Mouse (Mus musculus): Measurements from ENCODE around the gene Mrps18b. TPM values are rescaled to one million over a fixed set of nuclear protein-coding genes. Genes with fewer than 3 reads are reported as not detected.

The Mrps18b gene
- polyA plus RNA-seq (2014; fragmentation: Illumina TruSeq; extraction: RNeasy Lipid Tissue Mini Kit (QIAGEN cat#74804); ENCODE audit: low read depth, low replicate concordance), result 11.0 TPM

DNA sequence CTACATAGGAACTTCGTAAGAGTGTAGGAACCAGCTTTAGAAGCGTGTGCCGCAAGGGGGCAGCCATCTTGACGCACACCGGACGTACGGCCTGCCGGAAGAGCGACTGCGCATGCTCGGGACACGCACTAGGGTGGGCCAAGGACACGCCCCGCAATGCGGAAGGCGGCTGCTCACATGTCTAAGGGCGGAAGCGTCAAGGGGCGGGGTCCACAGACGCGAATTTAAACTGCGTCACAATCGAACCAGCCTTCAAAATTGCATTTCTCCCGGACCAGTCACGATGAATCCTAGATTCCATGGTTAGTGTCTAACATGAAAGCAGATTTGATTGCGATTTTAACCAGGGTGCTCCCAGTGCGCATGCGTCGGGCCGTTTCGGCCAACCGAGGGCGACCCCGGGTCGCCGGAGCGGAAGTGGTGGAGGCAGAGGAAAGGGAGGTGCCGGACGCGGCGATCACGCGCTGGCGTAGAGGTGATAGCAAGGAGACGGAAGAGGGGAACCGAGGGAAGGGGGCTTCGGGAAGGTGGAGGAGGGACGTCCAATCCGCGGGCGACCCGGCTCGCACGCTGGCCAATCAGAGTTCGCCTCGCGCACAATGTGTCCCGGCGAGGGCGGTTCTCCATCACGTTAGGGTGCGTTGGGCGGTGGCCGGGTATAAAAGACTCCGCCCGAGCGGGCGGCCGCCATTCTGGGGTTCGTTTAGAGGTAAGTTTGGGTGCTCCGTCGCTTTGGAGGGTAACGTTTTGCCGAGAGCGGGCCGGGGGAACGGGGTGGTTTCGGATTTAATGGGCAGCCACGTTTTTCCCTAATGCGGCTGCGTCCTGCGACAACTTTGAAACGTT is at the start of gene Mrps18b, which contains the start of gene Ppp1r10:
Gene Mrps18b, minus strand, starts transcription at position 93 of the 846 bp plus-strand sequence.
Gene Ppp1r10, plus strand, starts transcription at position 138 of the 846 bp plus-strand sequence.

DNA sequence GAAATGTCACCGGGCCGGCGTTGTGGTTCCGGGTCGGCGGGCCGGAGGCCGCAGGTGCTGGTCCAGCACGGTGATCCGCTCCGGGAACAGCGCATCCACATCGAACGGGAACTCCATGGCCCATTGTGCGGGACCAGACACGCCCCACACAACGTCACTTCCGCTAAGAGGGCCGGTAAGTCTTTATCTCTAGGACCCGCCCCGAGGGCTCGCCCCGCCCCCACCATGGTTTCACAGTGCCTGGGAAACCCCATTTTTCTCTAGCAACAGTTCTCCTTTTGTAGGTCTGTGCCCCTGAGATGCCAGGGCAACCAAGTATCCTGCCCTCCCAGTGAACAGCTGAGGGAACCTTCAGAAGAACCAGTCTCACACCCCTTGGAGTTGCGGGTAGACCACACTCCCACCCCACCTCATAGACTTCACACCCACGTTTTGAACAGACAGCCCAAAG is 6.2 kb downstream of the Mrps18b start, which contains the start of gene Atat1:
Gene Atat1, minus strand, starts transcription at position 157 of the 451 bp plus-strand sequence.

DNA sequence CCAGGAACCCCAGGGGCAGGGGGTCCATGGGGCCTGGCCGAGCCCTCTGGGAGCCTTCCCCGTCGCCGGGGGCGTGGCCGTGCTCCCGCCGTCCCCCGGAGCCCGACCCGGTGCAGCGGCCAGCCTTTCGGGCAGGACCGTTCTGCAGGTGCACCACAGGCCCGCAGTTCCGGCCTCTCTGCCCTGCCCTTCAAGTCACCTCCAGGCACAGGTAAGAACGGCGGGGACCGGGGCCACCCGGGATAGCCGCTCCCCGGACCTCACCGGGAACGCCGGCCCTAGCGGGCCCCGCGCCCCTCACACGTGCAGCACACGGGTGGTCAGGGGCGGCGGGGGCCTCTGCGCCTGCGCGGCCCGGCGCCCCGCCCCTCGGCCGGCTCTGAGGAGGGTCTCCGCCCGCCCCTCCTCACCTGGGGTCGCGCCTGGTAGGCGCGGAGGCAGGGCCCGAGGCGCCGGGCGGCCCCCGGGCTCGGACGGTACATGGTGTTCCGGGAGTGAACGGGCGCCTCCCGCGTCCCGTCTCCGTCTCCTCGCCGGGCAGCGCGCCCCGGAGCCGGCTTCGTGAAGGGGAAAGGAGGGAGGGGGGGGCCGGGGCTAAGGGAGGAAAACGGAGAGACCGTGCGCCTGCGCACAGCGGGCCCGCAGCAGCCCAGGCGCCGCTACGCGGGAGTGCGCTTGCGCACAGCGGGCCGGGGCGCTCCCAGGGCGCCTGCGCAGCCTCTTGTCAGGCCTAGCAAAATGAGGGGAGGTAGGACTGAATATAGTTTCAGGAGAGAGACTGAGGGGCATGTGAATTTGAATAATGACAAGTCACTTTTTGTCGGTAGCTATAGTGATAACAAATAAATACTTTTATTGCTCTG is 19.2 kb downstream of the Mrps18b start, which contains the start of gene 2310061I04Rik:
Gene 2310061I04Rik, minus strand, starts transcription at position 651 of the 863 bp plus-strand sequence.

DNA sequence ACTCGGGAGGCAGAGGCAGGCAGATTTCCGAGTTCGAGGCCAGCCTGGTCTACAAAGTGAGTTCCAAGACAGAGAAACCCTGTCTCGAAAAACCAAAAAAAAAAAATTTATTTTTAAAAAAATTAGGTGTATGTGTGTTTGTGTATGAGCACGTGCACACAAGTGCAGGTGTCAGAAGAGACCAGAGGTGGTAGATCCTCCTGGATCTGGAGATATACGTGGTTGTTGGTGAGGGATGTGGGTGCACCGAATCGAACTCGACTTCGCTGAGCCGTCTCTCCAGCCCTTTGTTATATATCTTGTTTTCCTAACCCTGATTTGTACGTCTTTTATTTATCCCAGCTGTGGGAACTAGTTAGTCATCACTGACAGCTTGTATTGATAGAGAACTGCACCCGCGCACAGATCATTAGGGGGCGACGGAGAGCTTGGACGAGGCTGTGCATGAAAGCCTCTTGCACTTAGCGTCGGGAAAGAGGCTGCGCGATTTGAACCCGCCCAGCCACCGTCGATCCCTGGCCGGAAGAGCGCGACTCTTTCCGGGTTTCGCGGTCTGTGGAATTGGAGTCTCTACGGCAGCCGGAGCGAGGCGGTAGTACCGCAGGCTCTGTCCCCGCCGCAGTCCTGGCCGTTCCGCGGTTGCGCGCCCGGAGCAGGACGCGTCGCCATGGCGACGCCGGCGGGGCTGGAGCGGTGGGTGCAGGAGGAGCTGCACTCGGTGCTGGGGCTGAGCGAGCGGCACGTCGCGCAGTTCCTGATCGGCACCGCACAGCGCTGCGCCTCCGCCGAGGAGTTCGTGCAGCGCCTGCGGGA is 36.7 kb downstream of the Mrps18b start, which contains the start of gene Dhx16:
Gene Dhx16, plus strand, starts transcription at position 575 of the 813 bp plus-strand sequence.

DNA sequence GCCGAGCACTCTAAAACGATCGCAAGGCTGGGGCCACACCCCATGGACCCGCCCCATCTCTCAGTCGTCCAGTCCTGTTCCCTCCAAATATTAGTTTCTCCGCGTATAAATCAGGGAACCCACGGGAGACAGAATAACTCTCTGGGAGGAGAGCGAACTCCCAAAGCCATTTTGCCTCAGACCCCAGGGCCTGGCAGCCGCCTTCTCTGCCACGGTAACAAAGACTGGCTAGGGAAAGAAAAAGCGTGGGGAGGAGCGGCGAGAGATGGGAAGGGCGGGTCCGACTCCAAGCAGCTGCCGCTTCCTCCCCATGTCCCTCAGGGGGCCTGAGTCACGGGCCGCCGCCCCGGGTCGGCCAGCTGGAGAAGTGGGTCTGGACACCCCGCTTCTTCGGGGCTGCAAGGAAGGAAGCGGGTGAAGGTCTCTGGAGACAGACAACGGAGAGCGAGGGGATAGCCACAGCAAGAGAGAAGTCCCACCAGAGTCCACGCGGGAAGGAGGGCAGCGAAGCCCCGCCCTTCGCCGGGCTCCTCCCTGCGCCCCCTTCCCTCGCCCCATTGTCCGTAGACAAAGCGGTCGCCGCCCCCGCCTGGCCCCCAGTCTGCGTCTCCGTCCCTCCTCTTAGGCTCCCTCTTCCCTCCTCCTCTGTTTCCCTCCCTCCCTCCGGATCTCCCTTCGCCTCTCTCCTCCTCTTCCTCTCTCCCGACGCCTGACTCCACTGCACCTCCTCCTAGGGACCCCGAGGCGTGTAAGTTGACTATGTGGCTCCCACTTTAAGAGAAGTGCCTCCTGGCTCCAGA is 50.5 kb downstream of the Mrps18b start, which contains the start of gene Ppp1r18:
Gene Ppp1r18, plus strand, starts transcription at position 113 of the 800 bp plus-strand sequence.

DNA sequence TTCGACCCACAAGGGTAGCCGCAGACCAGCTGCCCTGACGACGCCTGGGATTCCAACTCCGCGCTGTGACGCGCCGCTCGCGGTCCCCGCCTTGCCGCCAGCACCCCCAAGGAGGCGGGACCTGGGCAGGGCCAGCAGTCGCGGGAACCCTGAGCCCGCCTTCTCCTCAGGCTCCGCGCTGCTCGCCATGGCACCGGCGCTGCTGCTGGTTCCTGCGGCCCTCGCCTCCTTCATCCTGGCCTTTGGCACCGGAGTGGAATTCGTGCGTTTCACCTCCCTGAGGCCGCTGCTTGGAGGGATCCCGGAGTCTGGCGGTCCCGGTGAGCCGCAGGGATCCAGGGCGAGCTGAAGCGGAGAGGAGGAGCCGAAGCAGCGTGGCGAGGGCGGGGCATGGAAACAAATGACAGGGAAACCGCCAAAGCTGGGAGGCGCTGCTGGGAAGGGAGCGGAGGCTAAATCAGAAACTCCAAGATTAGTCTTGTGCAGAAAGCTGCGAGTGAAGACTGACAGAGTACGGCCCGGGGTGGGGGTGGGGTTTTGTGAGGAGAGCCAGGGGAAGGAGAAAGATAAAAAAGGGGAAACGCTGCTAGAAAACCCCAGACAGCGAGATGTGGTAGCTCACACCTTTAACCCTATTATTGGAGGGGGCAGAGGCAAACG is 54.9 kb downstream of the Mrps18b start, which contains the start of gene Nrm:
Gene Nrm, plus strand, starts transcription at position 121 of the 660 bp plus-strand sequence.

Other genes starting within 250 kb of the Mrps18b start
- gene Vars2, start 248.8 kb downstream of the Mrps18b start, polyA plus RNA-seq (2014; fragmentation: Illumina TruSeq; extraction: RNeasy Lipid Tissue Mini Kit (QIAGEN cat#74804); ENCODE audit: low read depth, low replicate concordance), result 0.28 TPM
- 2.5 TPM for gene Gtf2h4, start 242.7 kb downstream of the Mrps18b start, polyA plus RNA-seq (2014; fragmentation: Illumina TruSeq; extraction: RNeasy Lipid Tissue Mini Kit (QIAGEN cat#74804); ENCODE audit: low read depth, low replicate concordance)
- gene Ddr1, start 211.8 kb downstream of the Mrps18b start, polyA plus RNA-seq (2014; fragmentation: Illumina TruSeq; extraction: RNeasy Lipid Tissue Mini Kit (QIAGEN cat#74804); ENCODE audit: low read depth, low replicate concordance), result 7.5 TPM
- gene Ier3, start 94.7 kb downstream of the Mrps18b start, polyA plus RNA-seq (2014; fragmentation: Illumina TruSeq; extraction: RNeasy Lipid Tissue Mini Kit (QIAGEN cat#74804); ENCODE audit: low read depth, low replicate concordance), result 3.5 TPM
- 8.4 TPM for gene Flot1, start 93.2 kb downstream of the Mrps18b start, polyA plus RNA-seq (2014; fragmentation: Illumina TruSeq; extraction: RNeasy Lipid Tissue Mini Kit (QIAGEN cat#74804); ENCODE audit: low read depth, low replicate concordance)
- gene Tubb5, start 78.1 kb downstream of the Mrps18b start, polyA plus RNA-seq (2014; fragmentation: Illumina TruSeq; extraction: RNeasy Lipid Tissue Mini Kit (QIAGEN cat#74804); ENCODE audit: low read depth, low replicate concordance), result 32.5 TPM
- gene Mdc1, start 74.9 kb downstream of the Mrps18b start, polyA plus RNA-seq (2014; fragmentation: Illumina TruSeq; extraction: RNeasy Lipid Tissue Mini Kit (QIAGEN cat#74804); ENCODE audit: low read depth, low replicate concordance), result 12.7 TPM
- gene Nrm, start 55.1 kb downstream of the Mrps18b start, polyA plus RNA-seq (2014; fragmentation: Illumina TruSeq; extraction: RNeasy Lipid Tissue Mini Kit (QIAGEN cat#74804); ENCODE audit: low read depth, low replicate concordance), result 3.1 TPM
- 1.8 TPM for gene Ppp1r18, start 50.8 kb downstream of the Mrps18b start, polyA plus RNA-seq (2014; fragmentation: Illumina TruSeq; extraction: RNeasy Lipid Tissue Mini Kit (QIAGEN cat#74804); ENCODE audit: low read depth, low replicate concordance)
- 32.7 TPM for gene Dhx16, start 36.6 kb downstream of the Mrps18b start, polyA plus RNA-seq (2014; fragmentation: Illumina TruSeq; extraction: RNeasy Lipid Tissue Mini Kit (QIAGEN cat#74804); ENCODE audit: low read depth, low replicate concordance)
- gene 2310061I04Rik, start 19.0 kb downstream of the Mrps18b start, polyA plus RNA-seq (2014; fragmentation: Illumina TruSeq; extraction: RNeasy Lipid Tissue Mini Kit (QIAGEN cat#74804); ENCODE audit: low read depth, low replicate concordance), result 25.9 TPM
- gene Atat1, start 6.3 kb downstream of the Mrps18b start, polyA plus RNA-seq (2014; fragmentation: Illumina TruSeq; extraction: RNeasy Lipid Tissue Mini Kit (QIAGEN cat#74804); ENCODE audit: low read depth, low replicate concordance), result 14.4 TPM
- 49.3 TPM for gene Ppp1r10, start within 50 bp of the Mrps18b start, polyA plus RNA-seq (2014; fragmentation: Illumina TruSeq; extraction: RNeasy Lipid Tissue Mini Kit (QIAGEN cat#74804); ENCODE audit: low read depth, low replicate concordance)
- gene Abcf1, start 53.4 kb upstream of the Mrps18b start, polyA plus RNA-seq (2014; fragmentation: Illumina TruSeq; extraction: RNeasy Lipid Tissue Mini Kit (QIAGEN cat#74804); ENCODE audit: low read depth, low replicate concordance), result 41.4 TPM
- gene Gnl1, start 63.5 kb upstream of the Mrps18b start, polyA plus RNA-seq (2014; fragmentation: Illumina TruSeq; extraction: RNeasy Lipid Tissue Mini Kit (QIAGEN cat#74804); ENCODE audit: low read depth, low replicate concordance), result 1.1 TPM
- 3.3 TPM for gene Prr3, start 63.8 kb upstream of the Mrps18b start, polyA plus RNA-seq (2014; fragmentation: Illumina TruSeq; extraction: RNeasy Lipid Tissue Mini Kit (QIAGEN cat#74804); ENCODE audit: low read depth, low replicate concordance)
- gene H2-T24, start 104.2 kb upstream of the Mrps18b start, polyA plus RNA-seq (2014; fragmentation: Illumina TruSeq; extraction: RNeasy Lipid Tissue Mini Kit (QIAGEN cat#74804); ENCODE audit: low read depth, low replicate concordance), result 4.8 TPM
- gene H2-T23, start 116.5 kb upstream of the Mrps18b start, polyA plus RNA-seq (2014; fragmentation: Illumina TruSeq; extraction: RNeasy Lipid Tissue Mini Kit (QIAGEN cat#74804); ENCODE audit: low read depth, low replicate concordance), result 10.6 TPM
- gene H2-T22, start 126.4 kb upstream of the Mrps18b start, polyA plus RNA-seq (2014; fragmentation: Illumina TruSeq; extraction: RNeasy Lipid Tissue Mini Kit (QIAGEN cat#74804); ENCODE audit: low read depth, low replicate concordance), result 14.1 TPM
- not detected for gene Gm6034, start 126.6 kb upstream of the Mrps18b start, polyA plus RNA-seq (2014; fragmentation: Illumina TruSeq; extraction: RNeasy Lipid Tissue Mini Kit (QIAGEN cat#74804); ENCODE audit: low read depth, low replicate concordance)
- not detected for gene Gm11127, start 142.0 kb upstream of the Mrps18b start, polyA plus RNA-seq (2014; fragmentation: Illumina TruSeq; extraction: RNeasy Lipid Tissue Mini Kit (QIAGEN cat#74804); ENCODE audit: low read depth, low replicate concordance)
- gene Gm19684, start 205.3 kb upstream of the Mrps18b start, polyA plus RNA-seq (2014; fragmentation: Illumina TruSeq; extraction: RNeasy Lipid Tissue Mini Kit (QIAGEN cat#74804); ENCODE audit: low read depth, low replicate concordance), result not detected
- not detected for gene Gm7030, start 213.0 kb upstream of the Mrps18b start, polyA plus RNA-seq (2014; fragmentation: Illumina TruSeq; extraction: RNeasy Lipid Tissue Mini Kit (QIAGEN cat#74804); ENCODE audit: low read depth, low replicate concordance)